Mouse (Mus musculus): Measurements from ENCODE around the gene Lgals3bp. TPM values are rescaled to one million over a fixed set of nuclear protein-coding genes. Genes with fewer than 3 reads are reported as not detected.

The Lgals3bp gene
- polyA plus RNA-seq, 1 experiment from 2014 or later, result 3.0 TPM

DNA sequence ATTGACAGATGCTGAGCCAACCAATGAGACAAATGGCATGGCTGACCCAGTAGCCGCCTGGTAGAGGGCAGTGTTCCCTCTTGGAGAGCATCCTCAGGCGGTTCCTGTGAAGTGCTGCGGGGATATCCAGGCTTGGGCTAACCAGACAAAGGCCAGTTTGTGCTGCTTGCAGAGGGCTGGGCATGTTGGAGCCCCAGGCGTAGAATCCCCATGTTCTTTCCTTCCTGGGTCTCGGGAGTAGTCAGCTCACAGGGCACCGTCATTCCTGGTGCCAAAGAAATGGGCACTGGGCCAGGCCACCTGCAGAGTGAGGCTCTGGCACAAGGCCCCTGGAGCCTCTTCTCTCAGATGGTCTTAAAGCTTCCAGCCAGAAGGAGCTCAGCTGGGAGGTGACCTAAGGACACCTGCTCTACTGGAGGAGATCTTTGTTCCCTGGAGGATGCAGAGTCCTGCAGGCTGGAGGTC, 34.6 kb upstream of the Lgals3bp start:
- no peak overlapping the region; the same call in 1 of the 2 replicates for H3K27ac ChIP-seq (ENCODE audit: low read depth, low read length)
- H3K4me3 ChIP-seq (ENCODE audit: low read depth, low read length), result no peak overlapping the region
- H3K27me3 ChIP-seq (replicated peaks; ENCODE audit: control insufficient read depth, insufficient read depth, low read length), result no peaks in the 10 kb centered on the region
- peaks cover 34% of the 10 kb centered on the region for H3K4me1 ChIP-seq (ENCODE audit: control insufficient read depth, insufficient read depth, low read length)
- H3K9ac ChIP-seq (ENCODE audit: low read length), result no peak overlapping the region
- no peaks in the 10 kb centered on the region for H3K9me3 ChIP-seq (replicated peaks; ENCODE audit: control insufficient read depth, low read length)
- 10% methylated on average over 6 of the region's 6 CpGs for WGBS
- DNase-seq (ENCODE audit: low spot score) (peak; percentile 73), ATAC-seq (peak; percentile 54)
- H3K4me2 ChIP-seq (ENCODE audit: low read length), result no peak overlapping the region
- no peaks in the 10 kb centered on the region for H3K36me3 ChIP-seq (ENCODE audit: control insufficient read depth, insufficient read depth, low read length)

DNA sequence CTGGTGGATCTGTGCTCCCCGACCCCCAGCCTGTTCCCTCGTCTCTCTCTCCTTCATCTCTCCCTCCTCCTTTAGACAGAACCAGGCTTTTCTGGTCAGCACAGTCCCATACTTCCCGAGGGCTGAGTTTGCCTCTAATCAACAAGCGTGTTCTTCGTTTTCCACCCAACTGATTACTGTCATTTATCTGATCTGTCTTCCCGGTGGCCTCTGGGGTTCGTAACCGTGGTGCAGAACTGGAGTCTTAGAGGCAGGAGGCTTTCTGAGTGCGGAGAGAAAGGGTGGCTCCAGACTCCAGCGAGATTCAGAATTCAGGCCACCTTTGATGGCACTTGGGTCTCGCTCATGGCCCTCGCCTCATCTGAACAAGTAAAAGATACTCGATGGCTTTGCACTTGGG, 32.2 kb upstream of the Lgals3bp start:
- no peak overlapping the region for H3K4me3 ChIP-seq (ENCODE audit: low read depth, low read length)
- H3K9ac ChIP-seq (ENCODE audit: low read length), result peak overlapping the region; percentile 35; the same call in 1 of the 2 replicates

DNA sequence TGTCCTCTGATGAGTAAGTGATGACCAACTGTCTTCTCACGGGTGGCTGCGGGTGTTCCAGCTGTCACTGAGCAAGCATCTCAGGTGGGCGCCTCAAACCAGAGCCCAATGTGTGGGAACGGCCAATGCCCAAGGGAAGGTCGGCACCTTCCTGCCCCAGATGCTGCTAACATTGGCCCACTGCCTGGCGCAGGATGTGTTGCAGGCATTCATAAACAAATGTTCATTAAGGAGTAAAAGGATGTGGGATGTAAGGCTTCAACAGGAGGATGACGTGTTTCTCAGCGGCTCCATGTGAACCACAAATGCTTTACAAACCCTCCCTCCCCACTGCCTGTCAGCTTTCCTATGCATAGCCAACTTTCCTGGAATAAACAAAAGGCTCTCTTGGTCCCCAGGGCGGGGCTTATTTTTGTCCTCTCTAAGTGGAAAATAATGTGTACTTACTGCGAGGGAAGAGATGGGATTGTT, 31.5 kb upstream of the Lgals3bp start:
- no peak overlapping the region; the same call in 1 of the 2 replicates for H3K9ac ChIP-seq (ENCODE audit: low read length)
- H3K9me3 ChIP-seq (replicated peaks; ENCODE audit: control insufficient read depth, low read length), result no peaks in the 10 kb centered on the region
- no peak overlapping the region for H3K27ac ChIP-seq (ENCODE audit: low read depth, low read length)
- H3K4me1 ChIP-seq (ENCODE audit: control insufficient read depth, insufficient read depth, low read length), result peaks cover 29% of the 10 kb centered on the region
- no peaks in the 10 kb centered on the region for H3K27me3 ChIP-seq (replicated peaks; ENCODE audit: control insufficient read depth, insufficient read depth, low read length)
- H3K4me3 ChIP-seq (ENCODE audit: low read depth, low read length), result no peak overlapping the region
- H3K4me2 ChIP-seq (ENCODE audit: low read length), result peak overlapping the region; percentile 29
- peak; percentile 67 for DNase-seq (ENCODE audit: low spot score)
- WGBS, result 51% methylated on average over 10 of the region's 10 CpGs
- peak; percentile 30; the same call in 1 of the 2 replicates for ATAC-seq
- no peaks in the 10 kb centered on the region for H3K36me3 ChIP-seq (ENCODE audit: control insufficient read depth, insufficient read depth, low read length)

More for the DNA sequence above, 32.2 kb upstream of the Lgals3bp start:
- no peak overlapping the region for H3K27ac ChIP-seq (ENCODE audit: low read depth, low read length)
- no peaks in the 10 kb centered on the region for H3K27me3 ChIP-seq (replicated peaks; ENCODE audit: control insufficient read depth, insufficient read depth, low read length)
- H3K4me1 ChIP-seq (ENCODE audit: control insufficient read depth, insufficient read depth, low read length), result peaks cover 30% of the 10 kb centered on the region
- whole genome bisulfite sequencing, result 54% methylated on average over 13 of the region's 13 CpGs
- ATAC-seq (no peak), DNase-seq (ENCODE audit: low spot score) (no peak)
- H3K4me2 ChIP-seq (ENCODE audit: low read length), result peak overlapping the region; percentile 29
- no peaks in the 10 kb centered on the region for H3K36me3 ChIP-seq (ENCODE audit: control insufficient read depth, insufficient read depth, low read length)
- H3K9me3 ChIP-seq (replicated peaks; ENCODE audit: control insufficient read depth, low read length), result no peaks in the 10 kb centered on the region

DNA sequence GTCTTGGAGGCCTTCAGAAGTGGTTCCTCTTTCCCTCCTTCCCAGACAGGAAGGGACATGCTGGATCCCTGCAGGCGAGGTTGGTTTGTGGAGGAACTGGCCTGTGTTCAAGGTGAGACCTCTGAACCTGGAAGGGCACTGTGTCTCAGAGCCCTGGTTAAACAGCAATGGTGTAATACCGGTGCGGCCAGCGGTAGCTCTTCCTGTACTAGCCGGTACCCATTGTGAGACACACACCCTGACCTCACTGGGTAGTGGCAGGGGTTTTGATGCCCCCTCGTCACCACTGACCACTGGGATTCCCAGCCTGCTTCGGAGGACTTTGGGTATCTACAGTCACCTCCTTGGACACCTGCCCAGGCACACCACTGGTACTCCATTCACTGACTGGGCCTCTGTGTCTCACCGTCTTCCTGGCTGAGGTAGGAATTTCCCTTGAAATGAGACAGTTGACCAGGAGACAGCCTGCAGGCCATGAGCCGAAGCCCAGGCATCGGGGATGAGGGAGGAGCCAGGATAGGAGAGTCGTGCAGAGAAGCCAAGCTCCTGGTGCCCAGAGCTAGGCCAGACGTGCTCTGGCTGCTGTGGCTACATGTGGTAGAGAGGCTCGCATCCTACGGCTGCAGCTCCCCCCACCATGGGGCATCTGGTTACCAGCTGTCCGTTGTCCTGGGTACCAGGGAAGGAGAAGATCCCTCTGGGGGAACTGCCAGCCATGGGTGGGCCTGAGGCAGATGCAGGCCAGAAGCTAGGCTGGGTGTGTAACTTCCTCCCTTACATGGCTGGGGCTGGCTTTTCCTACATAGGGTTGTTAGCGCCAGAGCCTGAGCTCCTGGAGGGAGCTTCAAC, 29.4 kb upstream of the Lgals3bp start:
- H3K27ac ChIP-seq (ENCODE audit: low read depth, low read length), result no peak overlapping the region
- H3K9ac ChIP-seq (ENCODE audit: low read length), result no peak overlapping the region
- 81% methylated on average over 16 of the region's 16 CpGs for WGBS
- H3K9me3 ChIP-seq (replicated peaks; ENCODE audit: control insufficient read depth, low read length), result no peaks in the 10 kb centered on the region
- ATAC-seq (no peak), DNase-seq (ENCODE audit: low spot score) (no peak)
- no peak overlapping the region for H3K4me2 ChIP-seq (ENCODE audit: low read length)
- peaks cover 4% of the 10 kb centered on the region; the same call in 1 of the 2 replicates for H3K27me3 ChIP-seq (replicated peaks; ENCODE audit: control insufficient read depth, insufficient read depth, low read length)
- no peaks in the 10 kb centered on the region for H3K36me3 ChIP-seq (ENCODE audit: control insufficient read depth, insufficient read depth, low read length)
- H3K4me1 ChIP-seq (ENCODE audit: control insufficient read depth, insufficient read depth, low read length), result peaks cover 24% of the 10 kb centered on the region
- no peak overlapping the region for H3K4me3 ChIP-seq (ENCODE audit: low read depth, low read length)

DNA sequence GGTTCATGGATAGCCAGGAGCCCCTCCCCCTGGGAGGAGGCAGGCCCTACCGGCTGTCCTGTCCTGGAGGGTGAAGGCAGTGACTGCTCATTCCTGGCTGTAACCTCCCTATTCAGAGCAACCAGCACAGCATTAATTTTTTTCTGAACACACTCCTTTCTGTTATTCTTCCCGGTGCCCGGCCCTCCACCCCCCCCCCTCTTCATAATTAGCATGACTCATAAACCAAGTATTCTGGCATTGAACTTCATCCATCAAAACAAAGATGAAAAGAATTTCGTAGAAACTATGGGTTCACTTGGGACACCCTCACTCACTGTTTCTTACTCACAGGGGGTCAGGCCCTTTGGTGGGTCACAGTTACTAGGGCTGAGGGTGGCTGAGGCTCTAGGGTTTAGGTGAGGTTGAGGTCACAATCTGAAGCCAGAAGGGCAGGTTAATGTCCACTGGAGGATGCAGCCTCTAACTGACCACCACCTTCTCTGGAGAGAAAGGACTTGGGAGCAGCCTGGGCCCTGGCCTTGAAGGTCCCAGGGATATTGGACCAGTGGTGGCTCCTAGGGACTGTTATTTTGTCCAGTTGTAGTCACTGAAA, 28.5 kb upstream of the Lgals3bp start:
- Histone ChIP-seq H3K9me3 (replicated peaks; ENCODE audit: control insufficient read depth, low read length) (no peaks in the 10 kb centered on the region), H3K36me3 (ENCODE audit: control insufficient read depth, insufficient read depth, low read length) (no peaks in the 10 kb centered on the region), H3K4me3 (ENCODE audit: low read depth, low read length) (no peak overlapping the region), H3K4me2 (ENCODE audit: low read length) (no peak overlapping the region), H3K27me3 (replicated peaks; ENCODE audit: control insufficient read depth, insufficient read depth, low read length) (peaks cover 4% of the 10 kb centered on the region; the same call in 1 of the 2 replicates), H3K9ac (ENCODE audit: low read length) (no peak overlapping the region), H3K4me1 (ENCODE audit: control insufficient read depth, insufficient read depth, low read length) (peaks cover 20% of the 10 kb centered on the region), H3K27ac (ENCODE audit: low read depth, low read length) (no peak overlapping the region)
- WGBS, result 23% methylated on average over 4 of the region's 4 CpGs
- ATAC-seq (no peak), DNase-seq (ENCODE audit: low spot score) (no peak)

DNA sequence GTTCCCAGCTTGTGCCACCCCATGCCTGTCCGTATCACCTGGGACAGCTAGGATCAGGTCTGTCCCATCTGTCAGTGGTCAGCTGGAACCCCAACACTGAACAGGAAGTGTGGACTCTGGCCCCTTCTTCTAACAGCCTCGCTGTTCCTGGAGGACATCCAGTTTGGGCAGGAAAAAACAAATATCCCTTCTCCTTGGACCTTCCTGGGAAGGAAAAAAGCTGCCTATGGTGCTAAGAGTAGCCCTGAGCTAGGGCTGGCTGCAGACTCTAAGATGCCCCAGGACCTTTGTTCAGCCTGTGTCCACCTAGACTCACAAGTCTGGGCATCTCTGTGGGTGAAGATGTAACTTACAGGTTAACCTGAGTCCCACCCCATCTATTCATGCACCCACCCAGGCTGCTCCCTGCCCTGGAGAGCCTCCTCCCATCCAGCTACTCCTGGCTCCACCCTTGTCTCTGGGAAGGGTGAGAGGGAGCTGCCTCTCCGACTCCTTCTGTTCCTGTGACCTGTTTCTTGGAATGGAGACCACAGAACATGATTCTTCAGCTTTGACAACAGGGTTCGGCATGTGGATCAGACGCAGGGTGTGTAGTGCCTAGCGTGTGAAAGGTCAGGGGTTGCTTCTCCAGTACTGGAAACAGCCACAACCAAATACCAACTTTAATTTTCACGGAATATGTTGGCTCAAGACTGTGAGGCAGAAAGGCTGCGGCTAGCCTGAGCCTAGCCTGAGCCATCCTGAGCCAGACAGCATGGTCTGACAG, 27.2 kb upstream of the Lgals3bp start:
- no peaks in the 10 kb centered on the region for H3K36me3 ChIP-seq (ENCODE audit: control insufficient read depth, insufficient read depth, low read length)
- peaks cover 24% of the 10 kb centered on the region for H3K4me1 ChIP-seq (ENCODE audit: control insufficient read depth, insufficient read depth, low read length)
- no peak overlapping the region for H3K9ac ChIP-seq (ENCODE audit: low read length)
- DNase-seq (ENCODE audit: low spot score), result no peak
- no peaks in the 10 kb centered on the region for H3K9me3 ChIP-seq (replicated peaks; ENCODE audit: control insufficient read depth, low read length)
- H3K27me3 ChIP-seq (replicated peaks; ENCODE audit: control insufficient read depth, insufficient read depth, low read length), result peaks cover 4% of the 10 kb centered on the region; the same call in 1 of the 2 replicates
- H3K4me3 ChIP-seq (ENCODE audit: low read depth, low read length), result 0 out of 2 replicates have a peak overlapping the region, but pooled peaks have one; percentile 1
- H3K4me2 ChIP-seq (ENCODE audit: low read length), result peak overlapping the region; percentile 41; the same call in 1 of the 2 replicates
- no peak overlapping the region for H3K27ac ChIP-seq (ENCODE audit: low read depth, low read length)
- WGBS, result 71% methylated on average over 8 of the region's 8 CpGs
- no peak for ATAC-seq

DNA sequence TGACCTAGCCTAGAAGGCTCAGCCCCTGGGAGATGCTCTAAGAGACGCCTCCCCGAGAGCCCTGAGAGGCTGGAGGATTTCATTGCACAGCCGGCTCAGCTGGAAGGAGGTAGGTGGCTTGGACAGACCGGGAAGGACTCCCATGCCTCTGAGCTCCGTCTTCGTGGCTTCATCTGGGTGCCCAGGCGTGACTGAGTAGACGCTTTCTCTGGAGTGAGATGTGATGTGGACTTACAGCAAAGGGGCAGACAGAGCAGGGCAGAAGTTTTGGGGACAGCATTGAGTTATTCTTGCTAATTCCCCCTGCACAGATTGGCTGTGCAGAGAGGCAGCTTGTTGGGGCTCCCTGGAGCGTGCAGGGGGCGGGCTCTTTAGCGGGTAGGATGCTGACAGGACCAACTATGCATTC, 26.6 kb upstream of the Lgals3bp start:
- Histone ChIP-seq H3K9ac (ENCODE audit: low read length) (peak overlapping the region; percentile 40), H3K4me1 (ENCODE audit: control insufficient read depth, insufficient read depth, low read length) (peaks cover 24% of the 10 kb centered on the region)

DNA sequence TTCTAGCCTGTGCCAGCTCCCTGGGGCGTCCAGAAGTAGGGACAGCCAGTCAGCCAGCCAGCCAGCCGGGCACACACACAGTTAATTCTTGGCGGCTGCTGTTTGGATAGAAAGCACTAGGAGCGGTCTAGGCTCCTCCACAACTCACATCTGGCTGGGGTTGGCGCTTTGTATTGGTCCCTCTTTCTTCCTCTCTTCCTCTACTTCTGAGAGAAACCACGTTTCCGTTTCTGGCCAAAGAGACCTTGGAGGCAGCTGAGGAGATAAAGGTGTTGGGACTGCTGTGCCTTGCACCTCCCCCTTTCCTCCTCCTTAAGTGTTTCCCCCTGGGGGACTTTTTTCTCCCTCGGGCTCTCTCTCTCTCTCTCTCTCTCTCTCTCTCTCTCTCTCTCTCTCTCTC, 26.1 kb upstream of the Lgals3bp start, which contains the start of gene C1qtnf1:
Gene C1qtnf1, plus strand, starts transcription at position 218 of the 400 bp plus-strand sequence.
- H3K4me2 ChIP-seq (ENCODE audit: low read length), result peak within 1 kb of the TSS; percentile 41
- 0 out of 2 replicates have a peak within 1 kb of the TSS, but pooled peaks have one; percentile 1 for H3K4me3 ChIP-seq (ENCODE audit: low read depth, low read length)
- no peaks in the 10 kb centered on the region for H3K36me3 ChIP-seq (ENCODE audit: control insufficient read depth, insufficient read depth, low read length)
- H3K4me1 ChIP-seq (ENCODE audit: control insufficient read depth, insufficient read depth, low read length), result peaks cover 25% of the 10 kb centered on the region
- peaks cover 4% of the 10 kb centered on the region; the same call in 1 of the 2 replicates for H3K27me3 ChIP-seq (replicated peaks; ENCODE audit: control insufficient read depth, insufficient read depth, low read length)
- ATAC-seq (no peak), DNase-seq (ENCODE audit: low spot score) (peak; percentile 37)
- 3% methylated on average over 8 of the region's 8 CpGs for WGBS
- H3K9ac ChIP-seq (ENCODE audit: low read length), result peak within 1 kb of the TSS; percentile 40
- no peak within 1 kb of the TSS for H3K27ac ChIP-seq (ENCODE audit: low read depth, low read length)
- H3K9me3 ChIP-seq (replicated peaks; ENCODE audit: control insufficient read depth, low read length), result no peaks in the 10 kb centered on the region

More for the DNA sequence above, 26.6 kb upstream of the Lgals3bp start:
- Histone ChIP-seq H3K27me3 (replicated peaks; ENCODE audit: control insufficient read depth, insufficient read depth, low read length) (peaks cover 4% of the 10 kb centered on the region; the same call in 1 of the 2 replicates), H3K4me2 (ENCODE audit: low read length) (peak overlapping the region; percentile 41), H3K36me3 (ENCODE audit: control insufficient read depth, insufficient read depth, low read length) (no peaks in the 10 kb centered on the region), H3K9me3 (replicated peaks; ENCODE audit: control insufficient read depth, low read length) (no peaks in the 10 kb centered on the region), H3K27ac (ENCODE audit: low read depth, low read length) (no peak overlapping the region), H3K4me3 (ENCODE audit: low read depth, low read length) (0 out of 2 replicates have a peak overlapping the region, but pooled peaks have one; percentile 1)
- WGBS, result 7% methylated on average over 11 of the region's 11 CpGs
- no peak for ATAC-seq
- no peak for DNase-seq (ENCODE audit: low spot score)

Data from forebrain, embryonic 14.5 days (tissue).